Mouse (Mus musculus) layer of hippocampus, postnatal 36 days (tissue): ENCODE measurements around the gene Pdgfa. TPM values are rescaled to one million over a fixed set of nuclear protein-coding genes. Genes with fewer than 3 reads are reported as not detected.
A peak's percentile ranks its signal among the peaks of the same experiment; 100 is the strongest.

Source experiments
- DNase-seq, 2 experiments: peaks; one replicate each; pipeline ENCODE4 v3.0.0; 2022
- total RNA-seq, 2 experiments: library from RNA; stranded (reverse); gene quantifications; 2 replicates each; pipeline ENCODE4 v1.2.3; 2021

Gene Pdgfa
- total RNA-seq, 2 experiments from 2014 or later = 36.1 to 40.8 TPM

- peak; percentile 77 to 81 for DNase-seq
These were observed 2.1 kb downstream of the Pdgfa start for GRCm38 (mm10) chr5:138994786-138995720.

- DNase-seq = no peak
These were observed 2.9 kb downstream of the Pdgfa start for GRCm38 (mm10) chr5:138994108-138994785.

- no peak for DNase-seq
These were observed 3.6 kb downstream of the Pdgfa start for GRCm38 (mm10) chr5:138993371-138994107.

GRCm38 (mm10) chr5:138992611-138993370, 4.4 kb downstream of the Pdgfa start:
- no peak for DNase-seq

- no peak for DNase-seq
These were observed 5.4 kb downstream of the Pdgfa start for GRCm38 (mm10) chr5:138991734-138992133.

- no peak for DNase-seq
These were observed 6.3 kb downstream of the Pdgfa start for GRCm38 (mm10) chr5:138990659-138991380.

GRCm38 (mm10) chr5:138989567-138989966, 7.6 kb downstream of the Pdgfa start:
- no peak for DNase-seq

GRCm38 (mm10) chr5:138988764-138989163, 8.4 kb downstream of the Pdgfa start:
- no peak for DNase-seq

- no peak for DNase-seq
These were observed 9.2 kb downstream of the Pdgfa start for GRCm38 (mm10) chr5:138987994-138988393.

- DNase-seq = no peak
These were observed 15.2 kb downstream of the Pdgfa start for GRCm38 (mm10) chr5:138981921-138982320.

- DNase-seq = no peak
These were observed 16.6 kb downstream of the Pdgfa start for GRCm38 (mm10) chr5:138980608-138981007.

GRCm38 (mm10) chr5:138979840-138980239, 17.3 kb downstream of the Pdgfa start:
- DNase-seq = no peak

GRCm38 (mm10) chr5:138977759-138978158, 19.4 kb downstream of the Pdgfa start:
- DNase-seq = no peak

GRCm38 (mm10) chr5:138974911-138975485, 22.2 kb downstream of the Pdgfa start:
- DNase-seq = no peak

- no peak for DNase-seq
These were observed 23.7 kb downstream of the Pdgfa start for GRCm38 (mm10) chr5:138973480-138973879.

GRCm38 (mm10) chr5:138971405-138971804, 25.8 kb downstream of the Pdgfa start:
- no peak for DNase-seq

- no peak for DNase-seq
These were observed 27.1 kb downstream of the Pdgfa start for GRCm38 (mm10) chr5:138970056-138970490.

GRCm38 (mm10) chr5:138966033-138966724, 31.0 kb downstream of the Pdgfa start:
- DNase-seq = no peak

- DNase-seq = no peak
These were observed 31.6 kb downstream of the Pdgfa start for GRCm38 (mm10) chr5:138965590-138965989.

- no peak for DNase-seq
These were observed 40.7 kb downstream of the Pdgfa start for GRCm38 (mm10) chr5:138956427-138956833.
